ENCODE assay signal across 23 mouse cellular contexts in genomic region chr5:39347019-39347418, GRCm38 (mm10).
DNase-seq lines count a peak whose midpoint lies in the region; ATAC-seq and TF ChIP-seq lines count a peak whose summit lies in the region.
"Had no signal": no experiment of that assay in that cellular context is flagged by ENCODE, and none has a peak within 500 bp of the region (broad histone marks: within the 10 kb centered on the region; RNA-seq: fewer than 3 reads in every experiment).

No protein-coding gene starts in this region.

- WGBS in forebrain, embryonic 14.5 days: 19% methylated on average over 3 of the region's 3 CpGs
- 35% methylated on average over 3 of the region's 3 CpGs for WGBS in forebrain, embryonic 12.5 days
- WGBS in hindbrain, postnatal 0 days: 54% methylated on average over 3 of the region's 3 CpGs
- 75% methylated on average over 3 of the region's 3 CpGs for WGBS in hindbrain, embryonic 13.5 days
- 15% methylated on average over 3 of the region's 3 CpGs for WGBS in forebrain, embryonic 15.5 days
- WGBS in kidney, embryonic 16.5 days: 81% methylated on average over 3 of the region's 3 CpGs

- no peaks in the 10 kb centered on the region for H3K36me3 ChIP-seq in forebrain, embryonic 14.5 days (ENCODE audit: control insufficient read depth, insufficient read depth, low read length)
- H3K36me3 ChIP-seq in forebrain, embryonic 12.5 days (replicated peaks): no peaks in the 10 kb centered on the region
- no peaks in the 10 kb centered on the region for H3K36me3 ChIP-seq in hindbrain, postnatal 0 days (ENCODE audit: insufficient read depth, low read length)
- no peaks in the 10 kb centered on the region for H3K36me3 ChIP-seq in hindbrain, embryonic 13.5 days
- no peaks in the 10 kb centered on the region for H3K36me3 ChIP-seq in forebrain, embryonic 15.5 days
- H3K36me3 ChIP-seq in kidney, embryonic 16.5 days (ENCODE audit: insufficient read depth, low read length): no peaks in the 10 kb centered on the region
- H3K36me3 ChIP-seq: embryonic facial prominence, embryonic 10.5 days; embryonic facial prominence, embryonic 13.5 days had no signal

- no peaks in the 10 kb centered on the region for H3K9me3 ChIP-seq in forebrain, embryonic 14.5 days (replicated peaks; ENCODE audit: control insufficient read depth, low read length)
- H3K9me3 ChIP-seq in forebrain, embryonic 12.5 days: no peaks in the 10 kb centered on the region
- H3K9me3 ChIP-seq in hindbrain, postnatal 0 days (ENCODE audit: low read length): no peaks in the 10 kb centered on the region
- no peaks in the 10 kb centered on the region for H3K9me3 ChIP-seq in hindbrain, embryonic 13.5 days
- no peaks in the 10 kb centered on the region for H3K9me3 ChIP-seq in forebrain, embryonic 15.5 days
- H3K9me3 ChIP-seq in kidney, embryonic 16.5 days (ENCODE audit: low read length): no peaks in the 10 kb centered on the region
- H3K9me3 ChIP-seq: embryonic facial prominence, embryonic 10.5 days; embryonic facial prominence, embryonic 13.5 days had no signal

- H3K27ac ChIP-seq in forebrain, embryonic 14.5 days (ENCODE audit: low read depth, low read length): no peak overlapping the region
- no peak overlapping the region for H3K27ac ChIP-seq in forebrain, embryonic 12.5 days
- H3K27ac ChIP-seq in hindbrain, postnatal 0 days: no peak overlapping the region
- no peak overlapping the region for H3K27ac ChIP-seq in hindbrain, embryonic 13.5 days
- H3K27ac ChIP-seq in forebrain, embryonic 15.5 days (replicated peaks): no peak overlapping the region
- H3K27ac ChIP-seq in kidney, embryonic 16.5 days (ENCODE audit: low read length): no peak overlapping the region
- H3K27ac ChIP-seq: embryonic facial prominence, embryonic 10.5 days; embryonic facial prominence, embryonic 13.5 days; gastrocnemius, adult 2 months had no signal

- peak; percentile 48 for DNase-seq in forebrain, embryonic 14.5 days (ENCODE audit: low spot score)
- peak; percentile 17 for DNase-seq in hindbrain, postnatal 0 days (ENCODE audit: low spot score)
- peak; percentile 66 for DNase-seq in brain, embryonic 14.5 days (ENCODE audit: low read depth)
- DNase-seq: adrenal gland, adult 2 months; adrenal gland, postnatal 14 days; cerebellum, adult 11-12 months; cerebellum, adult 8-10 months; cerebellum, postnatal 36 days; embryo, embryonic 11 days; gastrocnemius, adult 2 months; gastrocnemius, postnatal 14 days; heart, adult 11 months; kidney, adult 2 months had no signal

- peak; percentile 66; the same call in 1 of the 2 replicates for ATAC-seq in forebrain, embryonic 14.5 days
- ATAC-seq in forebrain, embryonic 12.5 days (ENCODE audit: low FRiP score): no peak
- ATAC-seq in hindbrain, postnatal 0 days: no peak
- no peak for ATAC-seq in hindbrain, embryonic 13.5 days (ENCODE audit: low FRiP score)
- ATAC-seq in forebrain, embryonic 15.5 days (replicated peaks): 0 out of 2 replicates have a peak, but pooled peaks have one; percentile 29
- ATAC-seq in kidney, embryonic 16.5 days (ENCODE audit: low FRiP score, low TSS enrichment): no peak
- ATAC-seq: CD4-positive, CD25-positive, alpha-beta regulatory T cell, adult 4 months; intestine, postnatal 0 days had no signal

- H3K27me3 ChIP-seq in forebrain, embryonic 14.5 days (replicated peaks; ENCODE audit: control insufficient read depth, insufficient read depth, low read length): no peaks in the 10 kb centered on the region
- H3K27me3 ChIP-seq in forebrain, embryonic 12.5 days: no peaks in the 10 kb centered on the region
- H3K27me3 ChIP-seq in hindbrain, postnatal 0 days (ENCODE audit: insufficient read depth, low read length): no peaks in the 10 kb centered on the region
- no peaks in the 10 kb centered on the region for H3K27me3 ChIP-seq in hindbrain, embryonic 13.5 days
- H3K27me3 ChIP-seq in forebrain, embryonic 15.5 days: no peaks in the 10 kb centered on the region
- no peaks in the 10 kb centered on the region for H3K27me3 ChIP-seq in kidney, embryonic 16.5 days (ENCODE audit: insufficient read depth, low read length)
- H3K27me3 ChIP-seq: embryonic facial prominence, embryonic 13.5 days had no signal

- no peak overlapping the region for H3K4me2 ChIP-seq in forebrain, embryonic 14.5 days (ENCODE audit: low read length)
- H3K4me2 ChIP-seq in forebrain, embryonic 12.5 days: no peak overlapping the region
- no peak overlapping the region for H3K4me2 ChIP-seq in hindbrain, postnatal 0 days (ENCODE audit: low read depth, low read length)
- H3K4me2 ChIP-seq in hindbrain, embryonic 13.5 days: no peak overlapping the region
- no peak overlapping the region for H3K4me2 ChIP-seq in forebrain, embryonic 15.5 days (replicated peaks)
- no peak overlapping the region for H3K4me2 ChIP-seq in kidney, embryonic 16.5 days (replicated peaks; ENCODE audit: low read depth, low read length)
- H3K4me2 ChIP-seq: embryonic facial prominence, embryonic 13.5 days; heart, embryonic 11.5 days had no signal

- H3K9ac ChIP-seq in forebrain, embryonic 14.5 days (ENCODE audit: low read length): no peak overlapping the region
- no peak overlapping the region for H3K9ac ChIP-seq in forebrain, embryonic 12.5 days
- no peak overlapping the region for H3K9ac ChIP-seq in hindbrain, postnatal 0 days (replicated peaks; ENCODE audit: low read length)
- H3K9ac ChIP-seq in hindbrain, embryonic 13.5 days: no peak overlapping the region
- H3K9ac ChIP-seq in forebrain, embryonic 15.5 days (replicated peaks): no peak overlapping the region
- H3K9ac ChIP-seq in kidney, embryonic 16.5 days (replicated peaks; ENCODE audit: low read length): no peak overlapping the region
- H3K9ac ChIP-seq: embryonic facial prominence, embryonic 13.5 days had no signal

- TF ChIP-seq POLR2A in brain, embryonic 14.5 days (IDR thresholded peaks at IDR 0.05; ENCODE audit: borderline replicate concordance, extremely low read depth, insufficient read depth, insufficient read length, poor library complexity, severe bottlenecking): no peak

- no peak for TF ChIP-seq CTCF in hindbrain, postnatal 0 days (IDR thresholded peaks at IDR 0.05; ENCODE audit: low read depth)
- TF ChIP-seq CTCF in brain, embryonic 14.5 days (IDR thresholded peaks at IDR 0.05; ENCODE audit: borderline replicate concordance, extremely low read depth, insufficient read depth, insufficient read length): no peak

- H3K4me1 ChIP-seq in forebrain, embryonic 14.5 days (ENCODE audit: control insufficient read depth, insufficient read depth, low read length): 0 out of 2 replicates have a peak, but pooled peaks cover 7% of the 10 kb centered on the region
- H3K4me1 ChIP-seq in forebrain, embryonic 12.5 days: no peaks in the 10 kb centered on the region; the same call in 1 of the 2 replicates
- H3K4me1 ChIP-seq in hindbrain, postnatal 0 days (ENCODE audit: insufficient read depth, low read length): no peaks in the 10 kb centered on the region
- no peaks in the 10 kb centered on the region for H3K4me1 ChIP-seq in hindbrain, embryonic 13.5 days (replicated peaks)
- peaks cover 4% of the 10 kb centered on the region; the same call in 1 of the 2 replicates for H3K4me1 ChIP-seq in forebrain, embryonic 15.5 days
- no peaks in the 10 kb centered on the region for H3K4me1 ChIP-seq in kidney, embryonic 16.5 days (ENCODE audit: insufficient read depth, low read length)
- H3K4me1 ChIP-seq: embryonic facial prominence, embryonic 10.5 days; embryonic facial prominence, embryonic 13.5 days had no signal

- H3K4me3 ChIP-seq in forebrain, embryonic 14.5 days (ENCODE audit: low read depth, low read length): no peak overlapping the region
- H3K4me3 ChIP-seq in forebrain, embryonic 12.5 days (replicated peaks): no peak overlapping the region
- H3K4me3 ChIP-seq in hindbrain, postnatal 0 days (ENCODE audit: low read length): no peak overlapping the region
- no peak overlapping the region for H3K4me3 ChIP-seq in hindbrain, embryonic 13.5 days
- no peak overlapping the region for H3K4me3 ChIP-seq in forebrain, embryonic 15.5 days
- H3K4me3 ChIP-seq in kidney, embryonic 16.5 days (ENCODE audit: low read length): no peak overlapping the region
- H3K4me3 ChIP-seq: embryonic facial prominence, embryonic 10.5 days; embryonic facial prominence, embryonic 13.5 days; erythroblast, embryonic 14.5 days; gastrocnemius, adult 2 months had no signal

Comparison
In these comparisons a context has a peak if more than half of its experiments do, and no peak if none do; other contexts are left out.
1. ATAC-seq: peak in forebrain, embryonic 14.5 days (single experiment) and forebrain, embryonic 15.5 days (single experiment); none in forebrain, embryonic 12.5 days (single experiment), hindbrain, postnatal 0 days (single experiment), hindbrain, embryonic 13.5 days (single experiment) and kidney, embryonic 16.5 days (single experiment).
2. Peak in every context shown above with its lines, with median percentiles within 50 percentile points of each other: DNase-seq.